Mouse (Mus musculus) CH12.LX (cell line): ENCODE results near the gene Phf11a. TPM values are rescaled to one million over a fixed set of nuclear protein-coding genes. Genes with fewer than 3 reads are reported as not detected.
A peak's percentile ranks its signal among the peaks of the same experiment; 100 is the strongest.

ENCODE experiments used
- DNase-seq: peaks from one replicate; pipeline ENCODE4 v3.0.0-alpha.2; 2013; ENCODE audit errors: extremely low read depth
- H3K27ac ChIP-seq: 2 replicates; pipeline ENCODE4 v1.5.1; 2012; ENCODE audit warnings: low read depth, mild to moderate bottlenecking, control low read depth, moderate library complexity; ENCODE audit not compliant: insufficient read depth
- H3K27me3 ChIP-seq: replicated peaks from 2 replicates; pipeline ENCODE3; 2012; ENCODE audit warnings: inconsistent platforms
- H3K36me3 ChIP-seq, 2 experiments: replicated peaks in 1 of 2; 2 replicates each; pipeline versions ENCODE3 to v1.6.1; 2012; ENCODE audit warnings: inconsistent platforms in 1 of 2, low read length in 1 of 2, mild to moderate bottlenecking in 1 of 2, mixed read lengths in 1 of 2, moderate library complexity in 1 of 2; ENCODE audit not compliant: control insufficient read depth in 1 of 2, insufficient read depth in 1 of 2
- H3K4me1 ChIP-seq, 2 experiments: 2 replicates each; pipeline ENCODE4 v1.6.1; 2012; ENCODE audit warnings: inconsistent platforms in 1 of 2, moderate library complexity in 1 of 2; ENCODE audit not compliant: insufficient read depth in 2 of 2, control insufficient read depth in 1 of 2
- H3K4me2 ChIP-seq: 2 replicates; pipeline ENCODE4 v1.6.1; 2012; ENCODE audit warnings: low read depth, mild to moderate bottlenecking, control low read depth; ENCODE audit not compliant: poor library complexity, insufficient read depth, severe bottlenecking
- H3K4me3 ChIP-seq, 3 experiments: fragments of 150-350 bp in 1 of 3; sonication (generic) in 1 of 3; replicated peaks in 1 of 3; 2 replicates each; pipeline versions ENCODE3 to v1.5.1; 2011 to 2012; ENCODE audit warnings: low read depth in 2 of 3, low read length in 2 of 3, mild to moderate bottlenecking in 2 of 3, moderate library complexity in 2 of 3, control low read depth in 1 of 3, improper control_type of control experiment in 1 of 3, inconsistent platforms in 1 of 3, mixed read lengths in 1 of 3; ENCODE audit not compliant: poor library complexity in 1 of 3
- H3K79me2 ChIP-seq: replicated peaks from 2 replicates; pipeline ENCODE4 v1.6.1; 2012; ENCODE audit warnings: mild to moderate bottlenecking, moderate library complexity; ENCODE audit not compliant: control insufficient read depth, poor library complexity, insufficient read depth, severe bottlenecking; ENCODE audit errors: extremely low read depth
- H3K9ac ChIP-seq: 2 replicates; pipeline ENCODE4 v1.6.1; 2012; ENCODE audit warnings: low read depth, mild to moderate bottlenecking, control low read depth, moderate library complexity; ENCODE audit not compliant: insufficient read depth
- H3K9me3 ChIP-seq: replicated peaks from 2 replicates; pipeline ENCODE3; 2012; ENCODE audit warnings: low read length, inconsistent platforms, mixed read lengths
- CTCF ChIP-seq, 2 experiments: IDR thresholded peaks in 1 of 2; conservative IDR thresholded peaks in 1 of 2; 2 replicates each; pipeline ENCODE4 v1.5.1; 2011 to 2012; ENCODE audit warnings: low read depth in 2 of 2, low read length in 2 of 2, improper control_type of control experiment in 1 of 2, inconsistent platforms in 1 of 2, mild to moderate bottlenecking in 1 of 2, moderate library complexity in 1 of 2
- MYC ChIP-seq: IDR thresholded peaks from 2 replicates; pipeline ENCODE4 v1.6.1; 2011; ENCODE audit warnings: low read depth, mild to moderate bottlenecking, improper control_type of control experiment, low read length
- TBP ChIP-seq: conservative IDR thresholded peaks from 2 replicates; pipeline ENCODE4 v1.6.1; 2011; ENCODE audit warnings: low read depth, low read length, improper control_type of control experiment
- dilution Hi-C: fragments of 300-500 bp; cut with MboI; formaldehyde crosslinking; loops from 2 replicates; pipeline ENCODE4 v1.14.3; 2020; ENCODE audit warnings: low sequenced_read_pairs; ENCODE audit not compliant: extremely low pct_unique_long_range_greater_than_20kb, extremely low pct_ligation_motif_present
- in situ Hi-C: fragments of 300-500 bp; cut with MboI; formaldehyde crosslinking; loops from 3 replicates; pipeline ENCODE4 v1.14.3; 2019; ENCODE audit warnings: low sequenced_read_pairs, low pct_ligation_motif_present, low pct_unique_long_range_greater_than_20kb, mixed read lengths
- polyA plus RNA-seq: library from polyadenylated mRNA; unstranded; fragments of >175 nt; gene quantifications from 2 replicates; pipeline ENCODE4 v1.2.1, GENCODE M21; 2012; ENCODE audit warnings: low read depth; ENCODE audit not compliant: insufficient read length
- total RNA-seq, 2 experiments: library from RNA; depleted of rRNA; stranded (reverse); fragments of 300-350 nt in 1 of 2; fragments of >200 nt in 1 of 2; gene quantifications; 2 replicates each; pipeline ENCODE4 v1.2.3; 2012 to 2014

Gene Phf11a
- total and polyA plus RNA-seq, 3 experiments: 14.6 to 48.4 (median 41.1) TPM

GRCm38 (mm10) chr14:59229822-59230221 lies 67.5 kb downstream of the Phf11a start:
- in situ Hi-C loops (loop anchor here (25.0 kb wide), 1 partner anchor 332 kb away; no protein-coding TSS in a partner anchor), dilution Hi-C loops (no loop called here)
- DNase-seq: peak; percentile 12
- no peaks in the 10 kb centered on the region for H3K9me3 ChIP-seq
- peaks cover 0 to 3% of the 10 kb centered on the region in 2 experiments; a peak in 1 of 4 replicates for H3K4me1 ChIP-seq
- no peaks in the 10 kb centered on the region; the same call in 1 of the 2 replicates for H3K79me2 ChIP-seq
- no peaks in the 10 kb centered on the region for H3K27me3 ChIP-seq
- H3K36me3 ChIP-seq: peaks cover 44 to 93% of the 10 kb centered on the region in 2 experiments
- no peak overlapping the region for H3K27ac ChIP-seq
- no peak overlapping the region for H3K9ac ChIP-seq
- no peak overlapping the region for H3K4me2 ChIP-seq
- H3K4me3 ChIP-seq: no peak overlapping the region
- TF ChIP-seq CTCF (conservative IDR thresholded peaks at IDR 0.05 in 1 of 2, IDR thresholded peaks at IDR 0.05 in 1 of 2; ENCODE audit: low read depth in 2 of 2, low read length in 2 of 2) (peak in 1 of 2 experiments; percentile 24; a peak in 1 of 4 replicates), TBP (no peak), MYC (no peak)

Other genes starting within 250 kb of the Phf11a start
- not detected in 2 replicates for gene 1700129C05Rik, start 154.6 kb downstream of the Phf11a start, total RNA-seq (2012; rRNA removed)
- gene 1700129C05Rik, start 154.6 kb downstream of the Phf11a start, total RNA-seq (2014; rRNA removed): not detected in 2 replicates
- gene 1700129C05Rik, start 154.6 kb downstream of the Phf11a start, polyA plus RNA-seq: not detected in 2 replicates
- gene Gm5142, start 118.8 kb downstream of the Phf11a start, total RNA-seq (2012; rRNA removed): not detected in 2 replicates
- gene Gm5142, start 118.8 kb downstream of the Phf11a start, total RNA-seq (2014; rRNA removed): not detected in 2 replicates
- not detected in 2 replicates for gene Gm5142, start 118.8 kb downstream of the Phf11a start, polyA plus RNA-seq
- gene Rcbtb1, start 96.3 kb downstream of the Phf11a start, total RNA-seq (2012; rRNA removed): 24.5 and 26.0 TPM in 2 replicates
- 31.7 and 33.1 TPM in 2 replicates for gene Rcbtb1, start 96.3 kb downstream of the Phf11a start, total RNA-seq (2014; rRNA removed)
- 34.9 and 41.7 TPM in 2 replicates for gene Rcbtb1, start 96.3 kb downstream of the Phf11a start, polyA plus RNA-seq
- gene Gm6904, start 37.3 kb downstream of the Phf11a start, total RNA-seq (2012; rRNA removed): 0.42 and 1.2 TPM in 2 replicates
- 0.92 and 1.0 TPM in 2 replicates for gene Gm6904, start 37.3 kb downstream of the Phf11a start, total RNA-seq (2014; rRNA removed)
- gene Gm6904, start 37.3 kb downstream of the Phf11a start, polyA plus RNA-seq: 0.49 and 1.1 TPM in 2 replicates
- gene Phf11b, start 43.8 kb upstream of the Phf11a start, total RNA-seq (2012; rRNA removed): 29.5 and 29.8 TPM in 2 replicates
- gene Phf11b, start 43.8 kb upstream of the Phf11a start, total RNA-seq (2014; rRNA removed): 80.2 and 90.5 TPM in 2 replicates
- 88.2 and 93.4 TPM in 2 replicates for gene Phf11b, start 43.8 kb upstream of the Phf11a start, polyA plus RNA-seq
- 2.4 and 2.5 TPM in 2 replicates for gene Phf11d, start 67.9 kb upstream of the Phf11a start, total RNA-seq (2012; rRNA removed)
- 11.7 and 12.2 TPM in 2 replicates for gene Phf11d, start 67.9 kb upstream of the Phf11a start, total RNA-seq (2014; rRNA removed)
- 21.7 and 25.7 TPM in 2 replicates for gene Phf11d, start 67.9 kb upstream of the Phf11a start, polyA plus RNA-seq
- 0.92 and 1.1 TPM in 2 replicates for gene Phf11c, start 97.9 kb upstream of the Phf11a start, total RNA-seq (2012; rRNA removed)
- gene Phf11c, start 97.9 kb upstream of the Phf11a start, total RNA-seq (2014; rRNA removed): 1.8 and 2.4 TPM in 2 replicates
- 1.9 and 2.4 TPM in 2 replicates for gene Phf11c, start 97.9 kb upstream of the Phf11a start, polyA plus RNA-seq
- 14.7 and 14.9 TPM in 2 replicates for gene Setdb2, start 143.4 kb upstream of the Phf11a start, total RNA-seq (2012; rRNA removed)
- 33.8 and 37.3 TPM in 2 replicates for gene Setdb2, start 143.4 kb upstream of the Phf11a start, total RNA-seq (2014; rRNA removed)
- gene Setdb2, start 143.4 kb upstream of the Phf11a start, polyA plus RNA-seq: 13.2 and 13.3 TPM in 2 replicates
- gene Cab39l, start 143.4 kb upstream of the Phf11a start, total RNA-seq (2012; rRNA removed): 19.9 and 21.3 TPM in 2 replicates
- gene Cab39l, start 143.4 kb upstream of the Phf11a start, total RNA-seq (2014; rRNA removed): 49.2 and 56.3 TPM in 2 replicates
- gene Cab39l, start 143.4 kb upstream of the Phf11a start, polyA plus RNA-seq: 33.1 and 33.2 TPM in 2 replicates